Mouse (Mus musculus): ENCODE results near the gene Hsd17b11.

Hsd17b11 gene

GRCm38 (mm10) chr5:103977907-103978570 lies 43.7 kb downstream of the Hsd17b11 start:
- no peak for DNase-seq

- no peak for DNase-seq
Observed at GRCm38 (mm10) chr5:103977297-103977696, 44.4 kb downstream of the Hsd17b11 start, which contains the start of gene Hsd17b13. Gene Hsd17b13 (minus strand): TSS chr5:103977410.

- no peak for DNase-seq
Observed at GRCm38 (mm10) chr5:103975736-103976135, 46.0 kb downstream of the Hsd17b11 start.

- DNase-seq = peak in 1 of 2 experiments; percentile 18
Observed at GRCm38 (mm10) chr5:103972801-103973200, 48.9 kb downstream of the Hsd17b11 start.

- peak; percentile 16 to 26 for DNase-seq
Observed at GRCm38 (mm10) chr5:103972379-103972778, 49.3 kb downstream of the Hsd17b11 start.

- DNase-seq = no peak
Observed at GRCm38 (mm10) chr5:103971051-103971450, 50.7 kb downstream of the Hsd17b11 start.

GRCm38 (mm10) chr5:103962935-103963429 lies 58.7 kb downstream of the Hsd17b11 start:
- DNase-seq = no peak

GRCm38 (mm10) chr5:103954638-103955037 lies 67.1 kb downstream of the Hsd17b11 start:
- DNase-seq = no peak

- no peak for DNase-seq
Observed at GRCm38 (mm10) chr5:103953135-103954083, 68.3 kb downstream of the Hsd17b11 start.

GRCm38 (mm10) chr5:103950138-103950537 lies 71.6 kb downstream of the Hsd17b11 start:
- DNase-seq = peak in 1 of 2 experiments; percentile 28

GRCm38 (mm10) chr5:103943183-103943582 lies 78.5 kb downstream of the Hsd17b11 start:
- DNase-seq = no peak

- DNase-seq = no peak
Observed at GRCm38 (mm10) chr5:103939856-103940255, 81.9 kb downstream of the Hsd17b11 start.

Measured in kidney, postnatal 4 days (tissue).